Mouse (Mus musculus) G1E (cell line): ENCODE measurements at regions not wholly inside any gene's neighbourhood (a gene's known extent, or its start where the extent isn't known, plus 50 kb on each side); places are given as distances from the start of the nearest gene placed in this dataset.

Experiments
- ATAC-seq: 2 replicates; pipeline ENCODE4 v1.8.0; 2016; ENCODE audit warnings: mild to moderate bottlenecking; ENCODE audit not compliant: insufficient number of reproducible peaks, poor library complexity, low FRiP score, severe bottlenecking; ENCODE audit errors: extremely low read depth
- DNase-seq: peaks from one replicate; pipeline ENCODE4 v3.0.0; 2012; ENCODE audit warnings: low spot score
- H3K27me3 ChIP-seq: 2 replicates; pipeline ENCODE4 v1.6.1; 2012; ENCODE audit warnings: mild to moderate bottlenecking, low read length, inconsistent platforms; ENCODE audit not compliant: insufficient read depth
- H3K36me3 ChIP-seq: replicated peaks from 2 replicates; pipeline ENCODE3; 2012; ENCODE audit warnings: mild to moderate bottlenecking, inconsistent platforms
- H3K4me1 ChIP-seq: 2 replicates; pipeline ENCODE4 v1.6.1; 2012; ENCODE audit warnings: low read depth, low read length, inconsistent platforms, mixed read lengths; ENCODE audit not compliant: insufficient read depth
- H3K4me3 ChIP-seq: 2 replicates; pipeline ENCODE4 v1.5.1; 2012; ENCODE audit warnings: low read depth, mild to moderate bottlenecking, inconsistent platforms, low read length, moderate library complexity, mixed read lengths
- H3K9me3 ChIP-seq: replicated peaks from 2 replicates; pipeline ENCODE4 v1.6.1; 2012; ENCODE audit warnings: inconsistent platforms
- CTCF ChIP-seq: IDR thresholded peaks from 2 replicates; pipeline ENCODE4 v1.5.1; 2012; ENCODE audit warnings: low read depth, low read length, inconsistent platforms, mixed read lengths
- GATA1 ChIP-seq: IDR thresholded peaks from 2 replicates; pipeline ENCODE4 v1.6.1; 2012; ENCODE audit warnings: borderline replicate concordance, low read length, inconsistent platforms, mixed read lengths
- GATA2 ChIP-seq: IDR thresholded peaks from 2 replicates; pipeline ENCODE4 v1.6.1; 2012; ENCODE audit warnings: low read depth, low read length, inconsistent platforms, borderline replicate concordance
- POLR2AphosphoS5 ChIP-seq: IDR thresholded peaks from 2 replicates; pipeline ENCODE4 v1.6.1; 2012; ENCODE audit warnings: low read depth, low read length, inconsistent platforms; ENCODE audit not compliant: insufficient replicate concordance
- TAL1 ChIP-seq: conservative IDR thresholded peaks from 2 replicates; pipeline ENCODE4 v1.6.1; 2012; ENCODE audit warnings: low read depth, low read length, inconsistent platforms, mixed read lengths

DNA sequence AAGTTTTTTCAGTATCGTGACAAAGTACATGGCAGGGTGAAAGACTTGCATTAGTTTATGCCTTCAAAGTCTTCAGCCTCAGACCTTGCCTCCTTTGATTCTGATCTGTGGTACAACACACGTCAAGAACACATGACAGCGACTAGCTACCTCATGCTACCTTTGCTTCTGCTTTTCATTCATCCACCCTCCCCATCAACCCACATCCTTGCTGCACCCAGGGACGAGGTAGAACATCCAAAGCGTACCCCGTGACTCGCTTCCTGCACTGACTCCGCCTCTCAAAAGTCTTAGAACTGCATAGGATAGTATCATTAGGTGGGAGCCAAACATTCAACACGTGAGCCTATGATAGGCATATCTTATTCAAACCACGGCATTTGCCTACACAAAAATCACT lies 97.5 kb upstream of the Tle4 start:
- Histone ChIP-seq H3K36me3 (no peaks in the 10 kb centered on the region), H3K9me3 (no peaks in the 10 kb centered on the region), H3K27me3 (no peaks in the 10 kb centered on the region), H3K4me1 (no peaks in the 10 kb centered on the region), H3K4me3 (no peak overlapping the region)
- ATAC-seq: no peak
- no peak for DNase-seq
- no peak for TF ChIP-seq GATA2
- TF ChIP-seq CTCF: no peak
- TF ChIP-seq POLR2AphosphoS5: no peak
- no peak for TF ChIP-seq TAL1
- TF ChIP-seq GATA1: no peak

DNA sequence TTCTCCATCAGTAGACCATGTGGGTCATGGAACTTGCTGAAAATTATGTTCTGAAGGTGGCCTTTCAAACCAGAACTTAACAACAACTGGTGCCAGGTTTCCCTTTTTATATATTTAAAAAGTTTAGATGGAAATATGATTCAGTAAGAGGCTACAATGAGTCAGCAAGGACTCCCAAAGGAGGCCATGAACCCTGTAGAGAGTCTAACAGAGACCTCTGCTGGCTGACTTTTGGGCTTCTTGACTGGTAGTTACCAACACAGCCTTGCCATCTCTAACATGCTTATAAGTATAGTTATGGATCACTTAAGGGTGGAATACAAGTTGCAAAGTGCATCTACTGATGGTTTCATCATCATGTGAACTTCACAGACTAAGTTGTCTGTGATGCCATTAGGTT lies 94.3 kb upstream of the Tle4 start:
- H3K4me1 ChIP-seq: no peaks in the 10 kb centered on the region
- no peak for ATAC-seq
- TF ChIP-seq GATA2: no peak
- peaks cover 5% of the 10 kb centered on the region; the same call in 1 of the 2 replicates for H3K27me3 ChIP-seq
- H3K4me3 ChIP-seq: no peak overlapping the region
- no peaks in the 10 kb centered on the region for H3K9me3 ChIP-seq
- DNase-seq: no peak
- H3K36me3 ChIP-seq: no peaks in the 10 kb centered on the region

DNA sequence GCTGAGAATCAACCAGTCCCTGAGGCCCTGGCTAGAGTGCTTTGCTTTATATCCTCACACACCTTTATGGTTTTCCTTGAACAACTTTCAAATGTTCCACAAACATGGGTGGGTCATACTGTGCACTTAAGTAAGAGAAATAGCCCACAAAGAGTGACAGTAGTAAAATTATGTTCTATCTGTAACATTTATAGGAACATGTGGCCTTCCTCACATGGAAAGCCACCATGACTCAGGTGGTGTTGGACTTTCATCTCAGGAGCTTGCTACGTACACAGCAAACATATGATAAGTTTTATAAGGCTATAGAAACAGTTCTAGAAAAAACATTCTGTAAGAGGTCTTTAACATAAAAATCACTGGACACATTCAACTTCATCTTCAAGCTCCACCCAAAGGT lies 87.8 kb upstream of the Tle4 start:
- no peak for TF ChIP-seq TAL1
- no peak for TF ChIP-seq POLR2AphosphoS5
- TF ChIP-seq GATA2: no peak
- TF ChIP-seq GATA1: no peak
- TF ChIP-seq CTCF: no peak
- H3K4me3 ChIP-seq: no peak overlapping the region
- ATAC-seq: no peak

DNA sequence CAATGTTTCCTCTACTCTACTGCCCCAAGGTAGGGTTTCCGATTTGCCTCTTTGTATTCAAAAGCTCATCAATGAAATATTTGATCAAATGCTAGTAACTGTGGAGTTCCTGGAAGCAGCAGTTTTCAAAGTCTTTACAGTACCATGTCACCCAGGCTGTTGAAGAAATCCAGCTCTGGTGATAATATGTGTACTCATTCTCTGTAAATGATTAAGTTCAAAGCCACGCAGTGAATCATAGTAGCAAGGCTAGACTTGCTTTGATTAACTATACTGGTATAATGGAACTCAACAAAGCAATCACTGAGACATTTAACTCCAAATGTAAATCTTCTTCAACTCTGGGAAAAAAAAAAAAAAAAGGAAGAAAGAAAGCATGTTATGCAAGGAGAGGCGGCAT lies 86.8 kb upstream of the Tle4 start:
- Histone ChIP-seq H3K9me3 (no peaks in the 10 kb centered on the region), H3K36me3 (no peaks in the 10 kb centered on the region), H3K4me3 (no peak overlapping the region), H3K27me3 (peaks cover 5% of the 10 kb centered on the region; the same call in 1 of the 2 replicates), H3K4me1 (no peaks in the 10 kb centered on the region)
- no peak for DNase-seq
- TF ChIP-seq TAL1: no peak
- no peak for TF ChIP-seq GATA2
- no peak for TF ChIP-seq GATA1
- TF ChIP-seq POLR2AphosphoS5: no peak
- no peak for TF ChIP-seq CTCF
- ATAC-seq: no peak

More for the DNA sequence above, 87.8 kb upstream of the Tle4 start:
- H3K36me3 ChIP-seq: no peaks in the 10 kb centered on the region
- no peak for DNase-seq
- H3K27me3 ChIP-seq: peaks cover 5% of the 10 kb centered on the region; the same call in 1 of the 2 replicates
- no peaks in the 10 kb centered on the region for H3K4me1 ChIP-seq
- H3K9me3 ChIP-seq: no peaks in the 10 kb centered on the region

DNA sequence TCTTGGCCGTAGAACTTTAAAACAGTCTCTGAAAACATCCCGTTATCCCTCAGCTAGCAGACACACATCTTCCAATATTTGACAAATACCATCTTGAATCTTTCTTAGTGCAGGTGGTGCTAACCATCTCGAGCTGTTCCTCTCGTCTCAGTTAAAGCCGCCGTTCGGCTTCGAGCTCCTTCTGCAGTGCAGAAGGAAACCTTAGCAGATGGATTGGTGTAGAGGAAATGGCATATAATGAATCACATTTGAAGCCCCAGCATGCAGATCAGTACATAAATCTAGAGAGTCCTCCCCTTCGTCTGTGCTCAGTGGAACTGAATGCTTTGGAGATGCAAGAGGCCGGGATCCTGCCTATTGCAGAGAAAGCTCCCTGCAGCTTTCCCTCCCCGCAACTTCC lies 83.5 kb upstream of the Tle4 start:
- ATAC-seq: no peak
- Histone ChIP-seq H3K36me3 (no peaks in the 10 kb centered on the region), H3K4me3 (no peak overlapping the region), H3K9me3 (no peaks in the 10 kb centered on the region), H3K4me1 (no peaks in the 10 kb centered on the region), H3K27me3 (no peaks in the 10 kb centered on the region)
- TF ChIP-seq POLR2AphosphoS5 (no peak), GATA2 (no peak), TAL1 (no peak), CTCF (no peak), GATA1 (no peak)
- DNase-seq: no peak

DNA sequence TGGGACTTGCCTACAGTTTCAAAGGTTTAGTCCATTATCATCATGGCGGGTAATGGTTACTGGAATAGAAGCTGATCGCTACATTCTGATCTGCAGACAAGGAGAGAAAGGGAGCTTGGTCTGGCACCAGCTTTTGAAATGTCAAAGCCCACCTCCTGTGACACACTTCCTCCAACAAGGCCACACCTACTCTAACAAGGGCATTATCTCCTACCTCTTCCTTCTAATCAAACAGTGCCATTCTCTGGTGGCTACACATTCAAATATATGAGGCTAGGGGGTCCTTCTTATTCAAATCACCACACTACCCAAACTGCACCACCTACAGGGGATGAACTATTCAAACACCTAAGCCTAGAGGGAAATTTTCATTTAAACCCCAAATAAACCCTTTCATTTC lies 81.9 kb upstream of the Tle4 start:
- no peaks in the 10 kb centered on the region for H3K4me1 ChIP-seq
- H3K9me3 ChIP-seq: no peaks in the 10 kb centered on the region
- H3K27me3 ChIP-seq: no peaks in the 10 kb centered on the region
- H3K4me3 ChIP-seq: no peak overlapping the region
- DNase-seq (no peak), ATAC-seq (no peak)
- no peaks in the 10 kb centered on the region for H3K36me3 ChIP-seq
- TF ChIP-seq CTCF (no peak), GATA1 (no peak), GATA2 (no peak), POLR2AphosphoS5 (no peak), TAL1 (no peak)

DNA sequence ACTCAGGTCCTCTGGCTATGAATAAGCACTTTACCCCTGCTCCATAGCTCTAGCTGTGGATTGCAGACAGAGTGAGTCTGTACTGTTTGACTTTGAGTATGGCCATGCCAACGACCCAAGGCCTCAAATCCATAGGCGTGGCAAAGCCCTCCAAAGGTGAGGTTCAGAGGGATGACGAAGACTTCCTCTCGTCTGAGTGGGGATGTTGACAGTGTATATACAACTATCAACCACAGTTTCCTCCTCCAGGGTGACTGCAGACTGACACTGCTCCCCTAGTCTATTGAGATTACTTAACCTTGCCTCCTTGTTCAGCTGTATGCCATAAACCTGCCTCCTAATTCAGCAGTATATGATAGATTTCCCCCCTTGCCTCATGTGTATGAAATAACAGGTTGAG lies 80.7 kb upstream of the Tle4 start:
- Histone ChIP-seq H3K9me3 (no peaks in the 10 kb centered on the region), H3K36me3 (no peaks in the 10 kb centered on the region), H3K4me3 (no peak overlapping the region), H3K4me1 (no peaks in the 10 kb centered on the region), H3K27me3 (no peaks in the 10 kb centered on the region; the same call in 1 of the 2 replicates)
- ATAC-seq: no peak
- TF ChIP-seq POLR2AphosphoS5: no peak
- TF ChIP-seq GATA1: no peak
- no peak for TF ChIP-seq TAL1
- no peak for TF ChIP-seq CTCF
- no peak for TF ChIP-seq GATA2
- DNase-seq: no peak
